ENCODE assay signal across 12 mouse cellular contexts in the genomic region with DNA sequence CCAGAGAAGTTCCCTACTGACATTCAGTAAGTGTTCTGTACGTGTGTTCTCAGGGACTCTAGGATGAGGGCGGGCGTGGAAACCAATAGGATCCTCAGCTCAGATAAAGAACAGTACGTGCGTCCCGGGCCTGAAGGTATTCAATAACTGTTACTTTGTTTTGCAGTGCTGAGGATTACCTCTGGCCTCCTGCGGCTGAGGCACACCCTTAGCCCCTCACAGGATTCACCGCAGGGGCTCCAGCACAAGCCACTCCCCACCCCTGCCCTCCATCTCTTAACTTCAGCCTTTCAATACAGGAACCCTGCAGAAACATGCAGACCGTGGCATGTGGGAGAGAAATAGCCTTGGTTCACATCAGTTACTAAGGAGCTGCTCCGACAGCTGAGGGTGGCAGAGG. TPM values are rescaled to one million over a fixed set of nuclear protein-coding genes. Genes with fewer than 3 reads are reported as not detected.
DNase-seq lines count a peak whose midpoint lies in the region; ATAC-seq and TF ChIP-seq lines count a peak whose summit lies in the region.
"Had no signal": no experiment of that assay in that cellular context is flagged by ENCODE, and none has a peak within 500 bp of the region (broad histone marks: within the 10 kb centered on the region; RNA-seq: fewer than 3 reads in every experiment).

No protein-coding gene starts in this region.

- no peak overlapping the region for H3K4me2 ChIP-seq in forebrain, postnatal 0 days (ENCODE audit: low read depth)
- H3K4me2 ChIP-seq in forebrain, embryonic 13.5 days = no peak overlapping the region
- peak overlapping the region; percentile 63 for H3K4me2 ChIP-seq in lung, embryonic 14.5 days
- no peak overlapping the region for H3K4me2 ChIP-seq in hindbrain, postnatal 0 days (ENCODE audit: low read depth, low read length)
- no peak overlapping the region for H3K4me2 ChIP-seq in neural tube, embryonic 15.5 days

- no peak for TF ChIP-seq CTCF in forebrain, postnatal 0 days (IDR thresholded peaks at IDR 0.05; ENCODE audit: low read depth)
- no peak for TF ChIP-seq CTCF in lung, embryonic 14.5 days (IDR thresholded peaks at IDR 0.05; ENCODE audit: low read depth)
- no peak for TF ChIP-seq CTCF in lung, adult 2 months (IDR thresholded peaks at IDR 0.05; ENCODE audit: insufficient read depth, low read length)
- TF ChIP-seq CTCF in hindbrain, postnatal 0 days (IDR thresholded peaks at IDR 0.05; ENCODE audit: low read depth) = no peak

- no peak for DNase-seq in forebrain, postnatal 0 days
- no peak for DNase-seq in lung, embryonic 14.5 days
- no peak for DNase-seq in lung, adult 2 months
- no peak for DNase-seq in hindbrain, postnatal 0 days (ENCODE audit: low spot score)
- DNase-seq in frontal cortex, postnatal 10 days (ENCODE audit: low spot score in 2 of 2) = no peak
- DNase-seq: cerebellum, adult 2 months had no signal

- no peak for TF ChIP-seq POLR2A in lung, adult 2 months (IDR thresholded peaks at IDR 0.05; ENCODE audit: borderline replicate concordance, extremely low read depth, low read depth, low read length)

- no peaks in the 10 kb centered on the region for H3K36me3 ChIP-seq in forebrain, postnatal 0 days (ENCODE audit: insufficient read depth)
- 0 out of 2 replicates have a peak, but pooled peaks cover 3% of the 10 kb centered on the region for H3K36me3 ChIP-seq in forebrain, embryonic 13.5 days (ENCODE audit: poor library complexity, severe bottlenecking)
- peaks cover 29% of the 10 kb centered on the region for H3K36me3 ChIP-seq in lung, embryonic 14.5 days (ENCODE audit: insufficient read depth)
- no peaks in the 10 kb centered on the region for H3K36me3 ChIP-seq in hindbrain, postnatal 0 days (ENCODE audit: insufficient read depth, low read length)
- no peaks in the 10 kb centered on the region for H3K36me3 ChIP-seq in neural tube, embryonic 15.5 days

- 26% methylated on average over 10 of the region's 10 CpGs for WGBS in forebrain, postnatal 0 days
- whole genome bisulfite sequencing in forebrain, embryonic 13.5 days = 16% methylated on average over 10 of the region's 10 CpGs
- WGBS in lung, embryonic 14.5 days = 33% methylated on average over 10 of the region's 10 CpGs
- WGBS in lung, adult 2 months = 50% methylated on average over 10 of the region's 10 CpGs
- WGBS in hindbrain, postnatal 0 days = 33% methylated on average over 10 of the region's 10 CpGs
- WGBS in neural tube, embryonic 15.5 days = 33% methylated on average over 10 of the region's 10 CpGs

- H3K9ac ChIP-seq in forebrain, postnatal 0 days = no peak overlapping the region
- H3K9ac ChIP-seq in forebrain, embryonic 13.5 days = no peak overlapping the region
- H3K9ac ChIP-seq in lung, embryonic 14.5 days = 0 out of 2 replicates have a peak overlapping the region, but pooled peaks have one; percentile 3
- no peak overlapping the region for H3K9ac ChIP-seq in hindbrain, postnatal 0 days (replicated peaks; ENCODE audit: low read length)
- no peak overlapping the region for H3K9ac ChIP-seq in neural tube, embryonic 15.5 days (replicated peaks)

- no peaks in the 10 kb centered on the region for H3K27me3 ChIP-seq in forebrain, postnatal 0 days (ENCODE audit: insufficient read depth, low read length)
- H3K27me3 ChIP-seq in forebrain, embryonic 13.5 days = no peaks in the 10 kb centered on the region
- no peaks in the 10 kb centered on the region for H3K27me3 ChIP-seq in lung, embryonic 14.5 days (ENCODE audit: insufficient read depth, low read length)
- no peaks in the 10 kb centered on the region for H3K27me3 ChIP-seq in hindbrain, postnatal 0 days (ENCODE audit: insufficient read depth, low read length)
- H3K27me3 ChIP-seq in neural tube, embryonic 15.5 days (replicated peaks) = no peaks in the 10 kb centered on the region

- H3K4me3 ChIP-seq in forebrain, postnatal 0 days (ENCODE audit: low read depth, low read length) = no peak overlapping the region
- H3K4me3 ChIP-seq in forebrain, embryonic 13.5 days = no peak overlapping the region
- 0 out of 2 replicates have a peak overlapping the region, but pooled peaks have one; percentile 31 for H3K4me3 ChIP-seq in lung, embryonic 14.5 days (ENCODE audit: low read depth, low read length)
- no peak overlapping the region for H3K4me3 ChIP-seq in lung, adult 2 months (replicated peaks; ENCODE audit: extremely low read depth, low read depth, low read length)
- no peak overlapping the region for H3K4me3 ChIP-seq in hindbrain, postnatal 0 days (ENCODE audit: low read length)
- no peak overlapping the region for H3K4me3 ChIP-seq in neural tube, embryonic 15.5 days (replicated peaks)
- H3K4me3 ChIP-seq: myocyte had no signal

- no peak for ATAC-seq in forebrain, postnatal 0 days
- ATAC-seq in forebrain, embryonic 13.5 days = no peak
- no peak for ATAC-seq in lung, embryonic 14.5 days (ENCODE audit: insufficient read depth)
- ATAC-seq in hindbrain, postnatal 0 days = no peak
- ATAC-seq in neural tube, embryonic 15.5 days (ENCODE audit: low FRiP score) = no peak
- no peak for ATAC-seq in granulocyte monocyte progenitor cell, adult 5-6 weeks (replicated peaks; ENCODE audit: poor library complexity, severe bottlenecking)
- ATAC-seq: activated CD4-positive, CD25-positive, alpha-beta regulatory T cell, adult 4 months had no signal

- H3K27ac ChIP-seq in forebrain, postnatal 0 days (ENCODE audit: low read depth, low read length) = 0 out of 2 replicates have a peak overlapping the region, but pooled peaks have one; percentile 29
- no peak overlapping the region for H3K27ac ChIP-seq in forebrain, embryonic 13.5 days
- H3K27ac ChIP-seq in lung, embryonic 14.5 days (ENCODE audit: low read depth) = peak overlapping the region; percentile 94
- peak overlapping the region; percentile 55; the same call in 1 of the 2 replicates for H3K27ac ChIP-seq in hindbrain, postnatal 0 days
- H3K27ac ChIP-seq in neural tube, embryonic 15.5 days (replicated peaks) = peak overlapping the region; percentile 57; the same call in 1 of the 2 replicates

- no peaks in the 10 kb centered on the region for H3K9me3 ChIP-seq in forebrain, postnatal 0 days (ENCODE audit: low read length)
- H3K9me3 ChIP-seq in forebrain, embryonic 13.5 days (replicated peaks) = no peaks in the 10 kb centered on the region
- no peaks in the 10 kb centered on the region for H3K9me3 ChIP-seq in lung, embryonic 14.5 days (ENCODE audit: low read depth, low read length)
- H3K9me3 ChIP-seq in hindbrain, postnatal 0 days (ENCODE audit: low read length) = no peaks in the 10 kb centered on the region
- no peaks in the 10 kb centered on the region for H3K9me3 ChIP-seq in neural tube, embryonic 15.5 days (replicated peaks)

- no peaks in the 10 kb centered on the region for H3K4me1 ChIP-seq in forebrain, postnatal 0 days (ENCODE audit: insufficient read depth)
- H3K4me1 ChIP-seq in forebrain, embryonic 13.5 days = peaks cover 19% of the 10 kb centered on the region; the same call in 1 of the 2 replicates
- H3K4me1 ChIP-seq in lung, embryonic 14.5 days (ENCODE audit: insufficient read depth) = peaks cover 25% of the 10 kb centered on the region
- peaks cover 26% of the 10 kb centered on the region for H3K4me1 ChIP-seq in lung, adult 2 months (ENCODE audit: control insufficient read depth, insufficient read depth, low read length)
- no peaks in the 10 kb centered on the region for H3K4me1 ChIP-seq in hindbrain, postnatal 0 days (ENCODE audit: insufficient read depth, low read length)
- peaks cover 25% of the 10 kb centered on the region for H3K4me1 ChIP-seq in neural tube, embryonic 15.5 days

RNA-seq across cellular contexts. Expression of a gene that starts 4.5 kb away (rescaled TPM):
- total RNA-seq in forebrain, postnatal 0 days (2014; rRNA removed) = 6.0 and 15.2 TPM in 2 replicates
- polyA plus RNA-seq in forebrain, postnatal 0 days (2015; fragmentation: Nextera tagmentation; extraction: Ambion mirVana) = 5.7 and 8.3 TPM in 2 replicates
- 12.5 and 13.9 TPM in 2 replicates for polyA plus RNA-seq in forebrain, embryonic 13.5 days (2015; fragmentation: Nextera tagmentation; extraction: Ambion mirVana)
- polyA plus RNA-seq in lung, embryonic 14.5 days (2014; fragmentation: Nextera tagmentation; extraction: Ambion mirVana) = 52.3 and 60.9 TPM in 2 replicates
- polyA plus RNA-seq in lung, adult 2 months (2012; rRNA removed) = 262 and 278 TPM in 2 replicates
- total RNA-seq in hindbrain, postnatal 0 days (2014; rRNA removed) = 15.6 and 20.6 TPM in 2 replicates
- polyA plus RNA-seq in hindbrain, postnatal 0 days (2015; fragmentation: Nextera tagmentation; extraction: Ambion mirVana) = 11.5 and 11.7 TPM in 2 replicates
- polyA plus RNA-seq in neural tube, embryonic 15.5 days (2015; fragmentation: Nextera tagmentation; extraction: Ambion mirVana) = 14.0 and 22.5 TPM in 2 replicates
- 4.2 TPM in 2 replicates for total RNA-seq in granulocyte monocyte progenitor cell, adult 5-6 weeks (2014; fragmentation: Nextera tagmentation)
- total RNA-seq in granulocyte monocyte progenitor cell, adult 5-6 weeks (2017) = 0.52 and 5.6 TPM in 2 replicates

RNA-seq across cellular contexts. Expression of a gene that starts 12.6 kb away (rescaled TPM):
- total RNA-seq in forebrain, postnatal 0 days (2014; rRNA removed) = not detected in 2 replicates
- polyA plus RNA-seq in forebrain, postnatal 0 days (2015; fragmentation: Nextera tagmentation; extraction: Ambion mirVana) = 0.18 TPM in 1 of 2 replicates, not detected in the other
- 0.21 TPM in 1 of 2 replicates, not detected in the other for polyA plus RNA-seq in forebrain, embryonic 13.5 days (2015; fragmentation: Nextera tagmentation; extraction: Ambion mirVana)
- 1.3 and 1.9 TPM in 2 replicates for polyA plus RNA-seq in lung, embryonic 14.5 days (2014; fragmentation: Nextera tagmentation; extraction: Ambion mirVana)
- 7.4 and 8.2 TPM in 2 replicates for polyA plus RNA-seq in lung, adult 2 months (2012; rRNA removed)
- total RNA-seq in hindbrain, postnatal 0 days (2014; rRNA removed) = not detected in 2 replicates
- polyA plus RNA-seq in hindbrain, postnatal 0 days (2015; fragmentation: Nextera tagmentation; extraction: Ambion mirVana) = 0.34 and 0.57 TPM in 2 replicates
- polyA plus RNA-seq in neural tube, embryonic 15.5 days (2015; fragmentation: Nextera tagmentation; extraction: Ambion mirVana) = 0.42 and 1.1 TPM in 2 replicates
- 1.5 and 3.0 TPM in 2 replicates for total RNA-seq in granulocyte monocyte progenitor cell, adult 5-6 weeks (2014; fragmentation: Nextera tagmentation)
- 1.4 TPM in 1 of 2 replicates, not detected in the other for total RNA-seq in granulocyte monocyte progenitor cell, adult 5-6 weeks (2017)
- polyA plus RNA-seq: activated CD4-positive, CD25-positive, alpha-beta regulatory T cell, adult 4 months; cerebellum, adult 2 months; myocyte; testis, adult 2 months had no signal

RNA-seq across cellular contexts. Expression of a gene that starts 49.4 kb away (rescaled TPM):
- total RNA-seq in forebrain, postnatal 0 days (2014; rRNA removed) = 8.5 and 12.4 TPM in 2 replicates
- polyA plus RNA-seq in forebrain, postnatal 0 days (2015; fragmentation: Nextera tagmentation; extraction: Ambion mirVana) = 2.2 and 2.3 TPM in 2 replicates
- polyA plus RNA-seq in forebrain, embryonic 13.5 days (2015; fragmentation: Nextera tagmentation; extraction: Ambion mirVana) = 2.6 and 3.1 TPM in 2 replicates
- polyA plus RNA-seq in lung, embryonic 14.5 days (2014; fragmentation: Nextera tagmentation; extraction: Ambion mirVana) = 16.4 TPM in 2 replicates
- polyA plus RNA-seq in lung, adult 2 months (2012; rRNA removed) = 108 and 127 TPM in 2 replicates
- total RNA-seq in hindbrain, postnatal 0 days (2014; rRNA removed) = 15.6 and 19.1 TPM in 2 replicates
- polyA plus RNA-seq in hindbrain, postnatal 0 days (2015; fragmentation: Nextera tagmentation; extraction: Ambion mirVana) = 3.1 and 3.4 TPM in 2 replicates
- 4.9 and 7.4 TPM in 2 replicates for polyA plus RNA-seq in neural tube, embryonic 15.5 days (2015; fragmentation: Nextera tagmentation; extraction: Ambion mirVana)
- total RNA-seq in granulocyte monocyte progenitor cell, adult 5-6 weeks (2014; fragmentation: Nextera tagmentation) = 1.5 and 2.1 TPM in 2 replicates
- 0.78 and 1.6 TPM in 2 replicates for total RNA-seq in granulocyte monocyte progenitor cell, adult 5-6 weeks (2017)
- polyA plus RNA-seq: activated CD4-positive, CD25-positive, alpha-beta regulatory T cell, adult 4 months had no signal
